Mouse (Mus musculus): ENCODE measurements around the gene Ccdc84. TPM values are rescaled to one million over a fixed set of nuclear protein-coding genes. Genes with fewer than 3 reads are reported as not detected.

Gene Ccdc84
- polyA plus RNA-seq, 1 experiment from 2014 or later = 33.3 TPM

DNA sequence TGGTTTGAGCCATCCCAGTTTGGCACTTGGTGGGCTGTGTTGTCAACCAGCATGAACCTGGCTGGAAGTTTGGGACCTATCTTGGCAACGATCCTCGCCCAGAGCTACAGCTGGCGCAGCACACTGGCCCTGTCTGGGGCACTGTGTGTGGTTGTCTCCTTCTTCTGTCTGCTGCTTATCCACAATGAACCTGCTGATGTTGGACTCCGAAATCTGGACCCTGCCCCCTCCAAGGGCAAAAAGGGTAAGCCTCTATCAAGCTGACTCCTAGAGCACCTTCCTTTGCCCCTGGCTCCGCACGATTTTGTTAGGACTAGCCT, 18.6 kb downstream of the Ccdc84 start:
- H3K4me2 ChIP-seq (ENCODE audit: low read length) = no peak overlapping the region
- ATAC-seq (ENCODE audit: low FRiP score, low TSS enrichment) (no peak), DNase-seq (no peak)
- peaks cover 60% of the 10 kb centered on the region for H3K36me3 ChIP-seq (ENCODE audit: control insufficient read depth, insufficient read depth, low read length)
- no peaks in the 10 kb centered on the region for H3K27me3 ChIP-seq (ENCODE audit: control insufficient read depth, insufficient read depth, low read length)
- H3K27ac ChIP-seq (replicated peaks; ENCODE audit: low read depth, low read length) = no peak overlapping the region
- WGBS = 92% methylated on average over 6 of the region's 6 CpGs
- no peaks in the 10 kb centered on the region for H3K9me3 ChIP-seq (ENCODE audit: control insufficient read depth, low read length)
- H3K4me1 ChIP-seq (ENCODE audit: control insufficient read depth, insufficient read depth, low read length) = peaks cover 14% of the 10 kb centered on the region
- H3K9ac ChIP-seq (replicated peaks; ENCODE audit: low read length) = no peak overlapping the region
- no peak overlapping the region for H3K4me3 ChIP-seq (replicated peaks; ENCODE audit: low read depth, low read length)

DNA sequence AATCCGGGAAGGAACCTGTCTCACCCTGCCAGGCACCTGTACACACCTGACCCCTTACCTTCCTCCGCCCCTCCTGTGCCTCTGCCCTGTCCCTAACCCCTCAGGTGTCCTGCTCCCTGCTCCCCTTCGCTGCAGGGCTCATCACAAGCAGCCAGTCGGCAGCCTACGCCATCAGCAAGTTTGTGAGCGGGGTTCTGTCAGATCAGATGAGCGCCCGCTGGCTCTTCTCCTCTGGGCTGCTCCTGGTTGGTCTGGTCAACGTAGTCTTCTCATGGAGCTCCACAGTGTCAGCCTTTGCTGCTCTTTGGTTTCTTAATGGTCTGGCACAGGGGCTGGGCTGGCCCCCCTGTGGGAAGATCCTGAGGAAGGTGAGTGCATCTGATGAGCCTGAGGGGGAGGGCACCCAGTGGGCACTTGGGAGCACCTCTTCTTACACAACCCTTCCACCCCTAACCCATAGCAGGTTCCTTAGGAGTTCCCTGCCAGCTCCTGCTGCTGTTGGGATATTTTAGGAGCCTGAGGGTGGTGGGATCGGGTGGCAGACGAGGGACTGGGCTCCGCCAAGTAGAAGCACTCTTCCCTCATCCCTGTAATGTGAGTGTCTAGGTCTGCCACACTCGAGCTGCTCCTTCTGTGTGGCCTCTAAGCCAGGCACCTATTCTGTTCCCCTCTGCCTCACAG, 19.1 kb downstream of the Ccdc84 start:
- no peak overlapping the region for H3K4me3 ChIP-seq (replicated peaks; ENCODE audit: low read depth, low read length)
- H3K27ac ChIP-seq (replicated peaks; ENCODE audit: low read depth, low read length) = no peak overlapping the region
- no peaks in the 10 kb centered on the region for H3K9me3 ChIP-seq (ENCODE audit: control insufficient read depth, low read length)
- DNase-seq (no peak), ATAC-seq (ENCODE audit: low FRiP score, low TSS enrichment) (no peak)
- 86% methylated on average over 13 of the region's 13 CpGs for WGBS
- H3K27me3 ChIP-seq (ENCODE audit: control insufficient read depth, insufficient read depth, low read length) = no peaks in the 10 kb centered on the region
- H3K4me1 ChIP-seq (ENCODE audit: control insufficient read depth, insufficient read depth, low read length) = peaks cover 14% of the 10 kb centered on the region
- H3K36me3 ChIP-seq (ENCODE audit: control insufficient read depth, insufficient read depth, low read length) = peaks cover 55% of the 10 kb centered on the region
- H3K4me2 ChIP-seq (ENCODE audit: low read length) = no peak overlapping the region
- no peak overlapping the region for H3K9ac ChIP-seq (replicated peaks; ENCODE audit: low read length)

GRCm38 (mm10) chr9:44398551-44398950, 19.8 kb downstream of the Ccdc84 start:
- no peaks in the 10 kb centered on the region for H3K9me3 ChIP-seq (ENCODE audit: control insufficient read depth, low read length)
- WGBS = 84% methylated on average over 9 of the region's 9 CpGs
- H3K9ac ChIP-seq (replicated peaks; ENCODE audit: low read length) = no peak overlapping the region; the same call in 1 of the 2 replicates
- H3K27ac ChIP-seq (replicated peaks; ENCODE audit: low read depth, low read length) = no peak overlapping the region
- H3K36me3 ChIP-seq (ENCODE audit: control insufficient read depth, insufficient read depth, low read length) = peaks cover 48% of the 10 kb centered on the region
- peak overlapping the region; percentile 96 for H3K4me2 ChIP-seq (ENCODE audit: low read length)
- H3K4me3 ChIP-seq (replicated peaks; ENCODE audit: low read depth, low read length) = peak overlapping the region; percentile 2; the same call in 1 of the 2 replicates
- no peaks in the 10 kb centered on the region for H3K27me3 ChIP-seq (ENCODE audit: control insufficient read depth, insufficient read depth, low read length)
- H3K4me1 ChIP-seq (ENCODE audit: control insufficient read depth, insufficient read depth, low read length) = peaks cover 14% of the 10 kb centered on the region
- DNase-seq = no peak
- ATAC-seq (ENCODE audit: low FRiP score, low TSS enrichment) = no peak

DNA sequence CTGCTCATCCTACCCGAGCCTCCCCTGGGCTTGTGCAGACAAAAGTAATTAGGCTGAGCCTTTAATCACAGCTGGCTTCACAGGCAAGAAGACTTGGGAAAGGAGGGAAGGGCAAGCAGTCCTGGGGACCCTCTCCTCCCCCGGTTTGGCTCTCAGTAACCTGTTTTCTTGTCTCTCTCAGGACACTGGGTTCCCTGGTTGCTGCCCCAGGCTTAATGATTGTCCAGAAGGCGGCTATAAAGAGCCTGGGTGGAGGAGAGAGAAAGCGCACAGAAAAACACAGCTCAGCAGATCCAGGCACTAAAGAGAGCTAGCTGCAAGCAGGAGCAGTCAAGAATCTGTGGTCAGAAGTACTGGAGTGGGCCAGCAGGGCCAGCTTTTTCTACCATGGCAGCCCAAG, 20.3 kb downstream of the Ccdc84 start:
- DNase-seq (peak; percentile 45), ATAC-seq (ENCODE audit: low FRiP score, low TSS enrichment) (no peak)
- H3K4me3 ChIP-seq (replicated peaks; ENCODE audit: low read depth, low read length) = peak overlapping the region; percentile 71
- H3K9ac ChIP-seq (replicated peaks; ENCODE audit: low read length) = peak overlapping the region; percentile 76; the same call in 1 of the 2 replicates
- H3K9me3 ChIP-seq (ENCODE audit: control insufficient read depth, low read length) = no peaks in the 10 kb centered on the region
- H3K4me2 ChIP-seq (ENCODE audit: low read length) = peak overlapping the region; percentile 96
- WGBS = 14% methylated on average over 4 of the region's 4 CpGs
- H3K27ac ChIP-seq (replicated peaks; ENCODE audit: low read depth, low read length) = peak overlapping the region; percentile 89; the same call in 1 of the 2 replicates
- peaks cover 14% of the 10 kb centered on the region for H3K4me1 ChIP-seq (ENCODE audit: control insufficient read depth, insufficient read depth, low read length)
- peaks cover 43% of the 10 kb centered on the region for H3K36me3 ChIP-seq (ENCODE audit: control insufficient read depth, insufficient read depth, low read length)
- H3K27me3 ChIP-seq (ENCODE audit: control insufficient read depth, insufficient read depth, low read length) = no peaks in the 10 kb centered on the region

GRCm38 (mm10) chr9:44396684-44397411, 21.5 kb downstream of the Ccdc84 start, which contains the start of gene Slc37a4:
TSS of gene Slc37a4 (plus strand) at chr9:44396852.
- H3K36me3 ChIP-seq (ENCODE audit: control insufficient read depth, insufficient read depth, low read length) = peaks cover 37% of the 10 kb centered on the region
- peak; percentile 95 for DNase-seq
- H3K4me1 ChIP-seq (ENCODE audit: control insufficient read depth, insufficient read depth, low read length) = peaks cover 14% of the 10 kb centered on the region
- peak; percentile 97 for ATAC-seq (ENCODE audit: low FRiP score, low TSS enrichment)
- under 1% methylated on average over 43 of the region's 43 CpGs for WGBS
- H3K27ac ChIP-seq (replicated peaks; ENCODE audit: low read depth, low read length) = peak within 1 kb of the TSS; percentile 89
- peak within 1 kb of the TSS; percentile 71 for H3K4me3 ChIP-seq (replicated peaks; ENCODE audit: low read depth, low read length)
- no peaks in the 10 kb centered on the region for H3K27me3 ChIP-seq (ENCODE audit: control insufficient read depth, insufficient read depth, low read length)
- no peaks in the 10 kb centered on the region for H3K9me3 ChIP-seq (ENCODE audit: control insufficient read depth, low read length)
- H3K4me2 ChIP-seq (ENCODE audit: low read length) = peak within 1 kb of the TSS; percentile 96
- peak within 1 kb of the TSS; percentile 76 for H3K9ac ChIP-seq (replicated peaks; ENCODE audit: low read length)

GRCm38 (mm10) chr9:44391466-44391865, 26.9 kb downstream of the Ccdc84 start:
- H3K9ac ChIP-seq (replicated peaks; ENCODE audit: low read length) = no peak overlapping the region
- WGBS = 34% methylated on average over 4 of the region's 4 CpGs
- H3K9me3 ChIP-seq (ENCODE audit: control insufficient read depth, low read length) = no peaks in the 10 kb centered on the region
- peaks cover 56% of the 10 kb centered on the region for H3K36me3 ChIP-seq (ENCODE audit: control insufficient read depth, insufficient read depth, low read length)
- H3K4me2 ChIP-seq (ENCODE audit: low read length) = no peak overlapping the region
- ATAC-seq (ENCODE audit: low FRiP score, low TSS enrichment) = no peak
- no peaks in the 10 kb centered on the region; the same call in 1 of the 2 replicates for H3K4me1 ChIP-seq (ENCODE audit: control insufficient read depth, insufficient read depth, low read length)
- no peak overlapping the region for H3K27ac ChIP-seq (replicated peaks; ENCODE audit: low read depth, low read length)
- H3K4me3 ChIP-seq (replicated peaks; ENCODE audit: low read depth, low read length) = no peak overlapping the region
- DNase-seq = peak; percentile 86
- no peaks in the 10 kb centered on the region for H3K27me3 ChIP-seq (ENCODE audit: control insufficient read depth, insufficient read depth, low read length)

- no peak overlapping the region for H3K9ac ChIP-seq (replicated peaks; ENCODE audit: low read length)
- 61% methylated on average over 8 of the region's 8 CpGs for WGBS
- ATAC-seq (ENCODE audit: low FRiP score, low TSS enrichment) = no peak
- H3K27me3 ChIP-seq (ENCODE audit: control insufficient read depth, insufficient read depth, low read length) = no peaks in the 10 kb centered on the region
- H3K4me3 ChIP-seq (replicated peaks; ENCODE audit: low read depth, low read length) = no peak overlapping the region
- H3K36me3 ChIP-seq (ENCODE audit: control insufficient read depth, insufficient read depth, low read length) = peaks cover 78% of the 10 kb centered on the region
- no peak overlapping the region for H3K27ac ChIP-seq (replicated peaks; ENCODE audit: low read depth, low read length)
- H3K4me2 ChIP-seq (ENCODE audit: low read length) = no peak overlapping the region
- no peaks in the 10 kb centered on the region for H3K4me1 ChIP-seq (ENCODE audit: control insufficient read depth, insufficient read depth, low read length)
- no peaks in the 10 kb centered on the region for H3K9me3 ChIP-seq (ENCODE audit: control insufficient read depth, low read length)
- peak; percentile 73 for DNase-seq
Observed at GRCm38 (mm10) chr9:44389273-44389672, 29.1 kb downstream of the Ccdc84 start.

DNA sequence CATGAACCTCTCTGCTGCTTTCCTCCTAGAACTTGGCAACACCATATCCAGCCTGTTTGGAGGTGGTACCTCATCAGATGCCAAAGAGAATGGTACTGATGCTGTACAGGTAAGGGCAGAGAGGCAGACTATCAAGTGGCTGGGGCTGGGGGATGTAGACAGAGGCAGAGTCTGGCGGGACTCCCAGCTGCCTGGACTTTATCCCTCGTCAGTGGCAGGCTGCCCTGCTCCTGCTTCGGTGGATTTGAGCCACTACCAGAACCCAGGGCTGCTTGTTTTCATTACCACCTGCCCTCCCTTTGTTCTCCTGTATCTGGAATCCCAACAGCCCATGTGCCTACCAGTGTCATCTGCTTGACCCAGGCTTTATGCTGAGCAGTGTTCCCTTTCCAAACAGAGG, 31.1 kb downstream of the Ccdc84 start:
- WGBS = 81% methylated on average over 3 of the region's 3 CpGs
- no peak for ATAC-seq (ENCODE audit: low FRiP score, low TSS enrichment)
- Histone ChIP-seq H3K36me3 (ENCODE audit: control insufficient read depth, insufficient read depth, low read length) (peaks cover 95% of the 10 kb centered on the region), H3K4me1 (ENCODE audit: control insufficient read depth, insufficient read depth, low read length) (no peaks in the 10 kb centered on the region), H3K4me2 (ENCODE audit: low read length) (no peak overlapping the region), H3K27ac (replicated peaks; ENCODE audit: low read depth, low read length) (no peak overlapping the region), H3K4me3 (replicated peaks; ENCODE audit: low read depth, low read length) (no peak overlapping the region), H3K9me3 (ENCODE audit: control insufficient read depth, low read length) (no peaks in the 10 kb centered on the region), H3K9ac (replicated peaks; ENCODE audit: low read length) (no peak overlapping the region), H3K27me3 (ENCODE audit: control insufficient read depth, insufficient read depth, low read length) (no peaks in the 10 kb centered on the region)
- no peak for DNase-seq

DNA sequence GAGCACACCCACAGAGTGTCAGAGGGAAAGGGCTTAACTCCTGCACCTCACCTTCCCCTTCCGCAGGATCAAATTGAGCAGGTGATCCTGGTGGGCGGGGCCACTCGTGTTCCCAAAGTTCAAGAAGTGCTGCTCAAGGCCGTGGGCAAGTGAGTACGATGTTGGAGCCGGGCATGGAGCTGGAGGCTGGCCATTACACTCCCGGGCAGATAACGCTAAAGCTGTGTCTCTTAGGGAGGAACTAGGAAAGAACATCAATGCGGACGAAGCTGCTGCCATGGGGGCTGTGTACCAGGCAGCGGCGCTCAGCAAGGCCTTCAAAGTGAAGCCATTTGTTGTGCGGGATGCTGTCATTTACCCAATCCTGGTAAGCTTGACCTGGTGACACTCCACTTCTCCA, 33.8 kb downstream of the Ccdc84 start:
- no peak for ATAC-seq (ENCODE audit: low FRiP score, low TSS enrichment)
- no peak for DNase-seq
- H3K9ac ChIP-seq (replicated peaks; ENCODE audit: low read length) = no peak overlapping the region
- no peak overlapping the region for H3K27ac ChIP-seq (replicated peaks; ENCODE audit: low read depth, low read length)
- H3K9me3 ChIP-seq (ENCODE audit: control insufficient read depth, low read length) = no peaks in the 10 kb centered on the region
- no peak overlapping the region for H3K4me2 ChIP-seq (ENCODE audit: low read length)
- peaks cover 9% of the 10 kb centered on the region for H3K4me1 ChIP-seq (ENCODE audit: control insufficient read depth, insufficient read depth, low read length)
- WGBS = 94% methylated on average over 13 of the region's 13 CpGs
- H3K27me3 ChIP-seq (ENCODE audit: control insufficient read depth, insufficient read depth, low read length) = no peaks in the 10 kb centered on the region
- H3K36me3 ChIP-seq (ENCODE audit: control insufficient read depth, insufficient read depth, low read length) = peaks cover 90% of the 10 kb centered on the region
- no peak overlapping the region for H3K4me3 ChIP-seq (replicated peaks; ENCODE audit: low read depth, low read length)

Measured in midbrain, embryonic 14.5 days (tissue).